Mouse (Mus musculus): Measurements from ENCODE around the gene Eml1.

DNA sequence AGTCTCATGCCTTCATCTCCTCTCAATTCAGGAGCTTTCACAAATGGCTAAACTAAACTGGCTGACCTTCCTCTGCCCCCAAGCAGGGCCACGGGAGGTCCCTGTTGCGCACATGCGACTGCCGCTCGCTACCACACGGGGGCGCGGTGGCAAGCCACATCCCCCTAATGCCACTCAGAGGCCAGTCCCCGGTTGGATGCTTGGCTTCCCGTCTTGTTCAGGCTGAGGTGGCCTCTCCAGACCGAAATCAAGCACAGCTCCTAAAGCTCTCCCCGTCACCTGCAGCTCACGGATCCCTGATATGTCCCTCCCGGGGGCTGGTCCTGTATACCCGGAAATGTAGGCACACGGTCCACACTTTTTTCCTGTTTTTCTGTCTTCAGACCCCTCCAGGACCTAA lies 37.7 kb upstream of the Eml1 start:
- TF ChIP-seq CTCF (IDR thresholded peaks at IDR 0.05; ENCODE audit: control insufficient read depth, insufficient read depth, low read length) (peak; percentile 72), POLR2A (IDR thresholded peaks at IDR 0.05; ENCODE audit: borderline replicate concordance, control insufficient read depth, low read depth, low read length) (no peak)

Measured in bone marrow, adult 2 months (tissue).